Mouse (Mus musculus) kidney, embryonic 15.5 days (tissue): ENCODE measurements at regions not wholly inside any gene's neighbourhood (a gene's known extent, or its start where the extent isn't known, plus 50 kb on each side); places are given as distances from the start of the nearest gene placed in this dataset.
"Not testable (repeated sequence)": the region's sequence is repeated elsewhere in the genome, so short reads cannot be mapped to it uniquely, and the experiment has no call there.

ENCODE experiments used
- ATAC-seq: fragments of 200-750 bp; cut with Nextera tagmentation; replicated peaks from 2 replicates; pipeline ENCODE4 v1.8.0; 2017; ENCODE audit warnings: moderate TSS enrichment; ENCODE audit not compliant: low FRiP score
- H3K27ac ChIP-seq: fragments of 300-500 bp; sonication (generic); 2 replicates; pipeline ENCODE4 v1.5.1; 2015; ENCODE audit warnings: mild to moderate bottlenecking, inconsistent platforms
- H3K27me3 ChIP-seq: fragments of 300-500 bp; sonication (generic); 2 replicates; pipeline ENCODE4 v1.6.1; 2015; ENCODE audit warnings: inconsistent platforms
- H3K36me3 ChIP-seq: fragments of 300-500 bp; sonication (generic); 2 replicates; pipeline ENCODE4 v1.6.1; 2015; ENCODE audit warnings: inconsistent platforms
- H3K4me1 ChIP-seq: fragments of 300-500 bp; sonication (generic); 2 replicates; pipeline ENCODE4 v1.6.1; 2015; ENCODE audit warnings: inconsistent platforms
- H3K4me2 ChIP-seq: fragments of 300-500 bp; sonication (generic); 2 replicates; pipeline ENCODE4 v1.6.1; 2015; ENCODE audit warnings: moderate library complexity, mild to moderate bottlenecking, inconsistent platforms
- H3K4me3 ChIP-seq: fragments of 300-500 bp; sonication (generic); replicated peaks from 2 replicates; pipeline ENCODE4 v1.5.1; 2015; ENCODE audit warnings: mild to moderate bottlenecking, inconsistent platforms
- H3K9ac ChIP-seq: fragments of 300-500 bp; sonication (generic); 2 replicates; pipeline ENCODE4 v1.6.1; 2015; ENCODE audit warnings: mild to moderate bottlenecking, inconsistent platforms
- H3K9me3 ChIP-seq: fragments of 300-500 bp; sonication (generic); replicated peaks from 2 replicates; pipeline ENCODE4 v1.6.1; 2016; ENCODE audit warnings: inconsistent platforms
- WGBS: fragments of 180-500 bp; shearing (Covaris S2); methylation state at CpG from one replicate; pipeline ENCODE4 v1.1.7; 2015; ENCODE audit warnings: mixed read lengths; 5-methylcytosine and 5-hydroxymethylcytosine counted together

DNA sequence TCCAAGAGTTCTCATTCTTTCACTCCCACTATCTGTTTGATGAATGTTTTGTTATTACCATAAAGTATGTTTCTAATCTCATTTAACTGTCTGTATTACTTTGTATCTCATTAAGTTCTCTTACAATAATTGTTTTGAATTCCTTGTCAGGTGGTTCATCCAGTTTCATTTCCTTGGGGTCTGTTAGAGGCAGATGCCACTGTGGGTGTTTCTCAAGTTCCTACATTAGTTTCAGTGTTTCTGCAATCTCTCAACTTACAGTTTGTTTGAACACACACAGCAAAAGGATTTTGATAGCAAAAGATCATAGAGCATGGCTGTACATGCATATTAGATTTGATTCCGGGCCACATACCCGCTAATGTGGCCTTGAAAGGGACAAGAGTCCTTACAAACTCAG, 280.5 kb upstream of the Gk2 start:
- no peak for ATAC-seq
- Histone ChIP-seq H3K4me2 (no peak overlapping the region), H3K9ac (no peak overlapping the region), H3K27me3 (no peaks in the 10 kb centered on the region), H3K4me3 (no peak overlapping the region), H3K27ac (no peak overlapping the region), H3K9me3 (no peaks in the 10 kb centered on the region), H3K4me1 (no peaks in the 10 kb centered on the region), H3K36me3 (no peaks in the 10 kb centered on the region)
- WGBS: 88% methylated on average over 2 of the region's 2 CpGs

DNA sequence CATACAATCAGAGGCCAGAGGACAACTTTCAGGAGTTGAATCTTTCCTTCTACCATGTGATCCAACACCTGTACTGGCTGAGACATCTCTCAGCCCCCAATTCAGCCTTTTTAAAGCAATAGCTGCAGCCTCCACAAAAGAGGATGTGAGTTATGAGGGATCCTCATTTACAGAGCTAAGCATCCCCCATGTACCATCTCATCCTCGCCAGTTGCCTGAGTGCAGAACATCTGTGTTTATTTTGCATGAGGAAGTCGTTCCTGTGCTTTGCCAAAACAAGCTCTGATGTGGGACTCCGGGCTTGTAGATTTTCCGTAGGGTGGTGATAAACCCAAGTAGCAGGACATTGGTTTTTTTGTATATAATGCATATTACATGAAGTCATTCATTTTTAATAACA, 274.1 kb upstream of the Gk2 start:
- H3K9ac ChIP-seq: no peak overlapping the region
- H3K27me3 ChIP-seq: no peaks in the 10 kb centered on the region
- no peak overlapping the region for H3K4me3 ChIP-seq
- H3K4me2 ChIP-seq: no peak overlapping the region
- 47% methylated on average over 4 of the region's 4 CpGs for WGBS
- ATAC-seq: no peak
- no peak overlapping the region for H3K27ac ChIP-seq
- no peaks in the 10 kb centered on the region for H3K9me3 ChIP-seq
- no peaks in the 10 kb centered on the region for H3K4me1 ChIP-seq
- H3K36me3 ChIP-seq: no peaks in the 10 kb centered on the region

DNA sequence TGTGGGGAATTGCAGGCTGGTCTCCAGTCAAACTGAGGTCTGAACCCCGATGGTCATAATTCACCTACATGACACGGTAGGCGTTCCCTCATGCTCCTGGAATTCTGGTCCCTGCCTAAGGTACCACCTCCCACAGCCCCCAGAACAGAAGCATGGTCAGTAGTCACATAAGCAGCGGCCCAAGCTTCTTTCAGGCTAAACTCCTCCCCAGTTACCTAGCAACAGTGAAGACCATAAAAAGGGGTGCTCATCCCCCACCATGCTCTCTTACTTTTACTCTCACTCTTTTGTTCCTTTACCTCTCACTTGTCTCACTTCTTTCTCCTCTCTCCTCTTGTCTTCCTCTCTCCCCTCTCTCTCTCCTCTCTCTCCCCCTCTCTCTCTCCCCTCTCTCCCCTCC, 262.5 kb upstream of the Gk2 start:
- not testable (repeated sequence) for H3K9ac ChIP-seq, ATAC-seq, H3K4me3 ChIP-seq, H3K27ac ChIP-seq, H3K27me3 ChIP-seq, H3K9me3 ChIP-seq, H3K4me1 ChIP-seq, H3K4me2 ChIP-seq, H3K36me3 ChIP-seq
- WGBS: 30% methylated on average over 4 of the region's 4 CpGs

DNA sequence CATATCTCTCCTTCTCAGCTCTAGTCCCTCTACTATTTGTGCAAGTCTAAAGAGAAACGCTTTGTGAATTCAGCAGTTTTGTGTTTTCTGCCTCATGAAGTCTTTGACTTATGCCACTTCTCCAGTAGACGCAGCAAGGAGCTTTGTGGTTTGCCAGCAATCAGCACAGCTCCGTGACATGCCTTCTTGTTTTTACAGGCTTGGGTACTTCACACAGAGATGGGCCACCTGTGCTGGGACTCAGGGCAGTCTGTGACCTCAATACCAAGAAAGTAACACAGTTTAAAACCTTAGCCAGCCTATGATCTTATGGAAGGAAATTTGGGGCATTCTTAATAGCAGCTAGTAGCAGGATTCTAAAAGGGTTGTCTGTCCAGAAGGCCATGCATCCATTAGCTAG, 248.4 kb upstream of the Gk2 start:
- no peak overlapping the region for H3K4me2 ChIP-seq
- H3K9me3 ChIP-seq: no peaks in the 10 kb centered on the region
- ATAC-seq: 0 out of 2 replicates have a peak, but pooled peaks have one; percentile 66
- H3K36me3 ChIP-seq: no peaks in the 10 kb centered on the region
- H3K9ac ChIP-seq: no peak overlapping the region
- H3K4me1 ChIP-seq: no peaks in the 10 kb centered on the region
- no peaks in the 10 kb centered on the region for H3K27me3 ChIP-seq
- H3K4me3 ChIP-seq: no peak overlapping the region
- H3K27ac ChIP-seq: no peak overlapping the region
- 37% methylated on average over 3 of the region's 3 CpGs for WGBS

DNA sequence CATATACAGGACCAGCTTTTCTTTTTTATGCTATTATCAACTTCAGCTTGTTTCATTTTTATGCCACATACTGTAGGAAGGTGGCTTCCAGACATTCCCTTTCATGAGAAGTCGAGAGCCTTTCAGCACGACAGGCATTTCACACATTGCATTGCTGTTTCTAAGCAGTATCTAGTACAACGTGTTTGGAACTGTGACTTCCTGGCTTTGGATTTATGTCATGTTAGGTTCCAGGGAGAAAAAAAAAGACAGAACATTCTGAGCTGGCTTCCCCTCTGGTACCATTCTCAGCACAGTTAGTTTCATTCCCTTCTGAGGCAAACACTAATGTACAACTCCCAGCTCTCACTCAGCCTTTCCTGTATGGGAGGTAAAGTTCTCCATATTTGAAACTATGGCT, 243.7 kb upstream of the Gk2 start:
- H3K4me2 ChIP-seq: no peak overlapping the region
- H3K4me1 ChIP-seq: no peaks in the 10 kb centered on the region
- H3K27ac ChIP-seq: no peak overlapping the region
- no peak for ATAC-seq
- no peaks in the 10 kb centered on the region for H3K36me3 ChIP-seq
- no peak overlapping the region for H3K9ac ChIP-seq
- no peak overlapping the region for H3K4me3 ChIP-seq
- 73% methylated on average over 3 of the region's 3 CpGs for WGBS
- H3K27me3 ChIP-seq: no peaks in the 10 kb centered on the region
- no peaks in the 10 kb centered on the region for H3K9me3 ChIP-seq

DNA sequence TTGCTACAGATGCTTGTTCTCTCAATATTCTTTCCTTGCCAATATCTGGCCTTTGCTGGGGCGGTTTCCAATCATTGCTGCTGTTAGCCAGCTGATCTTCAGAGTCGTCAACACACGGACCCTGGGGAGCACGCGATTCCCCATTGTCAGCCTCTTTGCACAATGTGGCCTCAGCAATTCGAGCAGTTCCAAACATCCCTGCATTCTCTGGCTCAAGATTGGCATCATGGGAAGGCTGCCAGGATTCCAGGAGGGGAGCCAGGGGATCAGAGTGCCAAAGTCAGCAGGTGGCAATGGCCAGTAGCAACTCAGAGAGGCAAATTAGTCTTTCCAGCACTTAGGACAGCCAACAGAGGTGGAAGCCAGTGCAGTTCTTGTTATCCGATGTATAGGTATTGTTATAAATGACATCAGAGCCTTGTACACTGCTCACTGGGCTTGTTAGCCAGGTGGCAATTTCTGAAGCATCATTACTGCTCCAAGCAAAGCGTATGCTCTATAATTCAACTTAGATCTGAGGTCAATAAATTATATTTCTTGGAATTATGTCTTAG, 240.8 kb upstream of the Gk2 start:
- Histone ChIP-seq H3K9me3 (no peaks in the 10 kb centered on the region), H3K9ac (no peak overlapping the region), H3K4me1 (no peaks in the 10 kb centered on the region), H3K27me3 (no peaks in the 10 kb centered on the region), H3K36me3 (no peaks in the 10 kb centered on the region), H3K4me2 (no peak overlapping the region), H3K27ac (no peak overlapping the region), H3K4me3 (no peak overlapping the region)
- ATAC-seq: no peak
- WGBS: 79% methylated on average over 8 of the region's 8 CpGs

DNA sequence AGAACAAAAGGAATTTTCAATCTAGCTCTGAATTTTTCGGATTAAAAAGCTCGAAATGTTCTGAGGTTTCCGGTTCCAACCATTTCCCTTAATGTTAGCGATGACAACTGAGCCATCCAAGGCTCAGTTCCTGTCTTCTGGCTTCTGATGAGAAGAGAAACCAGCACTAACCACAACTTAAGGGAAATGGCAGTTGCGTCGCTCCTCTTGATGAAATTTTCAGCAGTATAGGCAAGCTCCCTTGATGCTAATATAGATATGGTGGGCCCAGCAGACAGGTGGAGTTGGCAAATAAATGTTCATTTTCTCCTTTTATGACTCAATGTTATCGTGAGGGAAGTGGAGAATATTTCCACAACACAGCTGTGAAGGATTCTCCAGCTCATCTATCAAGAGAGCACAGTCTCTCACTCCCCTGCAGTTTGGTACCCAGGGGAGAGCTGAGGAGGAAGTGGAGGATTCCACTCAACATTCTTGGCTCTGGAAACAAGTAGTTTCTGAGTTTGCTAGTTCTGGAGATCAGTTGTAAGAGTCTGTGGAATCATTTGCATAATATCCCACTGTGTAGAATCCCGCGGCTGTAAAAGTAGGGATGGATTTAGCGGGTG, 236.6 kb upstream of the Gk2 start:
- H3K27me3 ChIP-seq: no peaks in the 10 kb centered on the region
- ATAC-seq: no peak
- WGBS: 85% methylated on average over 10 of the region's 10 CpGs

DNA sequence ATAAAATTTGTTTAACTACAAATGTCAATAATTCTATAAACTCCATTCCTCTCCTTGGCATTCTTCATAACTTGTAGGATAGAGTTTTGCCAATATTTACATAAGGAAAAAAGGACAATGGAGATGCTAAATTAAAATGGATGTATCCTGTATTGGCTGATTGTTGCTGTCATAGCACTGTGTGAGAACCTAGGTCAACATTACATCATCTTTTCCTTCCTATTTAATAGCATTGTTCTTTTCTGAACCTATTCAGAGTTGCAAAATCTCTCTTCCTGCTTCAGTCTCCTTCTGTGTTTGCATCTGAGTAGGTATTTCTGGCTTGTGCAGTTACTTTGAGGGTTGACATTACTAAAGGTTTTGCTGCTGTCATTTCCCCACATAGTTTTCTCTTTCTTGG, 228.6 kb upstream of the Gk2 start:
- Histone ChIP-seq H3K4me3 (no peak overlapping the region), H3K9me3 (no peaks in the 10 kb centered on the region), H3K9ac (no peak overlapping the region), H3K4me2 (no peak overlapping the region), H3K27ac (no peak overlapping the region), H3K36me3 (no peaks in the 10 kb centered on the region), H3K4me1 (no peaks in the 10 kb centered on the region), H3K27me3 (no peaks in the 10 kb centered on the region)
- ATAC-seq: 0 out of 2 replicates have a peak, but pooled peaks have one; percentile 43

More for the DNA sequence above, 236.6 kb upstream of the Gk2 start:
- H3K27ac ChIP-seq: no peak overlapping the region
- H3K4me3 ChIP-seq: no peak overlapping the region
- no peaks in the 10 kb centered on the region for H3K36me3 ChIP-seq
- H3K4me2 ChIP-seq: no peak overlapping the region
- H3K9me3 ChIP-seq: no peaks in the 10 kb centered on the region
- no peak overlapping the region for H3K9ac ChIP-seq
- no peaks in the 10 kb centered on the region for H3K4me1 ChIP-seq

DNA sequence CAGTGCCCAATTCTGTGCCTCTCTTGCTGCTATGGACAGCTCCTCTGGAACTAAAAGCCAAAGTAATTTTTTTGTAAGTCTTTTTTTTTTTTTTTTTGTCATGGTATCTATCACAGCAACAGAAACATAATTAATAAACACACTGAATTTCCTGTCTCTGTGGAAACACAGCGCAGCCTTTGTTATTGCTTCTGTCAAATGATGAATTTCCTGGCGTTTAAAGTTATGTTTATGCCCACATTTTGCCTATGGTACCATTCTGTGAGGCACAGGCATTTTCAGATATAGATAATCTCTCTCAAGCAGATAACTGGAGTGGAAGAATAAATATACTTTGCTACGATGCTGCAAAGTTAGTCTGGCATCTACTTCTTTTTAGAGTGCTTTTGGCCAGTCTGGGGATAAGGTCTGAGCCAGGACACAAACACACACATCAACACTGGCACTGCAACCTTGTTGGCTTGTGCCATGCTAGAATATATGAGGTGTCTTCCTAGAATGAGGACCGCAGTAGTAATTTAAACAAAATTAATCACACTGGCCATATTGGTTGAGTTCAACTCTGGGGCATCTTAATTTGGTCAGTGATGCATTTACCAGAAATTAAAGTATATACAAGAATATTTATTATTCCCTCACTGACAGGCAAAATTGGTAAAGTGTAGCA, 227.9 kb upstream of the Gk2 start:
- H3K27ac ChIP-seq: 0 out of 2 replicates have a peak overlapping the region, but pooled peaks have one; percentile 27
- 69% methylated on average over 4 of the region's 4 CpGs for WGBS
- H3K4me3 ChIP-seq: no peak overlapping the region
- H3K36me3 ChIP-seq: no peaks in the 10 kb centered on the region
- ATAC-seq: no peak
- no peak overlapping the region for H3K9ac ChIP-seq
- no peaks in the 10 kb centered on the region for H3K9me3 ChIP-seq
- H3K4me2 ChIP-seq: no peak overlapping the region
- no peaks in the 10 kb centered on the region for H3K27me3 ChIP-seq
- H3K4me1 ChIP-seq: no peaks in the 10 kb centered on the region

DNA sequence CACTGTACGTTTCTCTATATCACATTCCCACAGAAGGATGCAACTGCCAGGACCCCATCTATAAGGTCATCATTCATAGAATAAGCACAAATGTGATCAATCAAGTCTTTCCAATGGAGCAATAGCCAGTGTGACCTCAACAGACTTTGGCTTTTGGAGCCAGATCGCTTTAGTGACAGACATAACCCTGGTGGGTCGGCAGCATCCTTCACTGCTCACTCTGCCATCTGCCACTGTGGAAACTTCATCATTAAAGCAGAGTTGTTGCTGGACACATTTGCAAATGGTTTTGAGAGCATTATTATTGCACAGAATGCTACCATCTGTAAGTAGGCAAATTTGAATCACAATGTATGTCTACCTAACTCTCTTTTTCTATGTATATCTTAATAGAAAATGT, 212.9 kb upstream of the Gk2 start:
- Histone ChIP-seq H3K4me3 (no peak overlapping the region), H3K9ac (no peak overlapping the region), H3K27me3 (no peaks in the 10 kb centered on the region), H3K4me1 (no peaks in the 10 kb centered on the region), H3K4me2 (no peak overlapping the region), H3K9me3 (no peaks in the 10 kb centered on the region), H3K36me3 (no peaks in the 10 kb centered on the region), H3K27ac (no peak overlapping the region)
- 80% methylated on average over 3 of the region's 3 CpGs for WGBS
- no peak for ATAC-seq

DNA sequence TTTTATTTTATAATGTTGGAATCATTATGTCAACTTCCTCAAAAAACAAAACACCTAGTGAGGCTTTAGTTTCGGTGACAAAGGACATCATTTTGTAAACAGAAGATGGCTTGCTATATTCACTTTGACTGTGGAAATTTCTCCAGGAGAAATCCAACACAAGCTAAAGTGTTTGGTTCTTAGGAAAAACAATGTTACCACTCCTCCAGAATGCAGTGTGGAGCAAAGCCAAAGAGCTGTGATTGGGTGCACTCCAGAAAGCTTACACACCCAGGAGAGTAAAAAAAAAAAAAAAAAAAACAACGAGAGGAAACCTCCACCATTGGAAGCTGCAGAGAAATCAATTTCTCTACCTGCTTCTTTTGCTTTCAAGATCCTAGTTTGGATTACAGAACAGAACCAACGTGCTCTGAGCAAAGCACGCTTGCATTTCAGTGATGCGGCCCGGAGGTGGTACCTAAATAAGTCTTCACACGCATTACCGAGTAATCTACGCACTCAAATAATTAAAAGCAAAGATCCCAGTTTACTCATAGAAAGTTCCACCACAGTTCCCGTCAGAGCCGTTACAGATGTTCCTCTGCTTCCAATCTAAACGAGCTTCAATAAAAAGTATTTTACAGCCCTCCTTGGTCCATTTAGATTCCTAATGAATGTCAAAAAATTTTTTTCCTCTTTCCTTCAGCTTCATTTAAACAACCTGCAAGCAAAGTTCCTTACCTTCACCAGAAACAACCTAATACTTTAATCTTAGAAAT, 199.5 kb upstream of the Gk2 start:
- Histone ChIP-seq H3K27me3 (no peaks in the 10 kb centered on the region), H3K9me3 (no peaks in the 10 kb centered on the region), H3K9ac (no peak overlapping the region), H3K4me2 (no peak overlapping the region), H3K36me3 (no peaks in the 10 kb centered on the region), H3K4me3 (no peak overlapping the region), H3K27ac (no peak overlapping the region), H3K4me1 (no peaks in the 10 kb centered on the region)
- ATAC-seq: no peak
- WGBS: 76% methylated on average over 12 of the region's 12 CpGs

DNA sequence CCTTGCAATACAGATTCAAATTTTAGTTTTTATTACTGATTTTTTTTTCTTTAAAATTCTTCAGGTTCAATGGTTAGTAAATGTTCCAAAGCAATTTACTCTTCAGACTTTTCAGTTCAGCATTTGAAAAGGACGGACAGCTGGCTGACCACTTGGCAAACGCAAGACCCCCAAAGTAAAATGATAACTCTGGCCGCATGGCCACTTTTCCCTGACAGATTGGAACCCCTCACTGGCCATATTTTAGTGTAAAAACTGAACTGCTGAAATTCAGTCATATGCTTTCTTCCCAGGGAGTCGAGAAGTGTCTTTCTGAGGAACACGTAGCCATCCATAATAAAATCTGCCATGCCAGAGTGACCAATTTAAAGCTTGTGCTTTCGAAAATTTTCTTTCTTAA, 198.4 kb upstream of the Gk2 start:
- Histone ChIP-seq H3K9ac (no peak overlapping the region), H3K27ac (no peak overlapping the region), H3K4me1 (no peaks in the 10 kb centered on the region), H3K4me3 (no peak overlapping the region), H3K4me2 (no peak overlapping the region), H3K36me3 (no peaks in the 10 kb centered on the region), H3K9me3 (no peaks in the 10 kb centered on the region), H3K27me3 (no peaks in the 10 kb centered on the region)
- WGBS: 88% methylated on average over 6 of the region's 6 CpGs
- no peak for ATAC-seq
